Mouse (Mus musculus): ENCODE measurements around the gene Zfp710. TPM values are rescaled to one million over a fixed set of nuclear protein-coding genes. Genes with fewer than 3 reads are reported as not detected.

Gene Zfp710
- polyA plus RNA-seq, 1 experiment, result 7.7 TPM

DNA sequence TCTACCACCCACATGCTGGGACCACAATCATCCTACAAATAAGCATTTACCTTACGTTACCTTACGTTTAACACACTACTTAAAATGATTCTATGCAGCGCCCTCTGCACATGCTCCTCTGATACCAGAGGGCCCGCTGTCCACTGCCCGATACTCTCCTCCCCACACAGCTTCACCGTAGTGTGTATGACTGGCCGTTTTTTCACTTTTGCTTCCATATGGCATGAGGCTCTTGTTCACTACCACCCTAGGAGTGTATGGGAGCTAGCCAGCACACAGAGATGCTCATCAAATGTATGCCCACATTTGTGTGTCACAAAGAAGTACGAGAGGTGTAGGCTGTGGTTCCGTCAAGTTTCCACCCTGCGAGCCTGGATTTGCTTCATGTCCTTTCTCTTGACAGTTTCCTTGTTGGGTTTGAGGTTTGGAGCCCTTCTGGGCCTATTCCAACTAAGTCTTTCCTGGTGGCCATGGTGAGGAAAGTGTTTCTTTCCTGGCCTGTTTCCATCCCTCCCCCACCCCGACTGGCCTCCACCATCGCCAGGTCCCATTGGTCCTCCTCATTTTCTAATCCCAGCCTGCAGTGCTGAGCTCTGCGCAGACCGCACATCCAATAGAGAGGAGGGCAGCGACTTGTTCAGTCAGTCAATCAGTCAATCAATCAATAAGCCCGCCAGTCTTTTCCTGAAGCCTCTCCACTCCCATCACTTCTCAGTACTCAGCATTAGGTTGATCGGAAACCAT lies 37.6 kb downstream of the Zfp710 start:
- Histone ChIP-seq H3K4me1 (ENCODE audit: control insufficient read depth, insufficient read depth, low read length) (no peaks in the 10 kb centered on the region), H3K27ac (ENCODE audit: insufficient read depth, low read length) (no peak overlapping the region), H3K4me3 (ENCODE audit: insufficient read depth, low read length) (no peak overlapping the region)

DNA sequence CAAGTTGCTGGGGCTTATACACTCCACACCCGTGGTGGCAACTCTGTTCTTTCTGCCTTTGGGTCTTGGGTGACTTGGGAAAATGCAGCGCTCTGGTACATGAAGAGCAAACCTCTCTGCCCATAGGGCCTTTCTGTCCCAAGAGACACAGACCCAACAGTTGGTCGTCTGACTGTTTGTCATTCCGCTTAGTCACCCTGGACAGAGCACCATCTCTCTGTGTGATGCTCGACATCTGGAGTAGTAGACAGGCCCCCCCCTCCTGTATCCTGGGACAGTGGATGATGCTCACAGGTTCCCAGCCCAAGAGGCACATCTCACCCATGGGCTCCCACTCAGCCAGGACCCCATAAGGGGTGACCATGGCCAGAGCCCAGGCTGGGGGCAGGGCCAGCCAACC lies 38.6 kb downstream of the Zfp710 start:
- TF ChIP-seq POLR2A (IDR thresholded peaks at IDR 0.05; ENCODE audit: low read depth, low read length), result no peak
- TF ChIP-seq CTCF (IDR thresholded peaks at IDR 0.05; ENCODE audit: borderline replicate concordance, insufficient read depth, low read length), result no peak
- H3K4me1 ChIP-seq (ENCODE audit: control insufficient read depth, insufficient read depth, low read length), result no peaks in the 10 kb centered on the region
- no peak overlapping the region for H3K4me3 ChIP-seq (ENCODE audit: insufficient read depth, low read length)
- H3K27ac ChIP-seq (ENCODE audit: insufficient read depth, low read length), result no peak overlapping the region

More for the DNA sequence above, 37.6 kb downstream of the Zfp710 start:
- TF ChIP-seq CTCF (IDR thresholded peaks at IDR 0.05; ENCODE audit: borderline replicate concordance, insufficient read depth, low read length) (no peak), POLR2A (IDR thresholded peaks at IDR 0.05; ENCODE audit: low read depth, low read length) (no peak)

GRCm38 (mm10) chr7:80063902-80064736 lies 39.5 kb downstream of the Zfp710 start:
- H3K4me1 ChIP-seq (ENCODE audit: control insufficient read depth, insufficient read depth, low read length), result 0 out of 2 replicates have a peak, but pooled peaks cover under 1% of the 10 kb centered on the region
- no peak for TF ChIP-seq POLR2A (IDR thresholded peaks at IDR 0.05; ENCODE audit: low read depth, low read length)
- H3K4me3 ChIP-seq (ENCODE audit: insufficient read depth, low read length), result no peak overlapping the region
- H3K27ac ChIP-seq (ENCODE audit: insufficient read depth, low read length), result no peak overlapping the region

DNA sequence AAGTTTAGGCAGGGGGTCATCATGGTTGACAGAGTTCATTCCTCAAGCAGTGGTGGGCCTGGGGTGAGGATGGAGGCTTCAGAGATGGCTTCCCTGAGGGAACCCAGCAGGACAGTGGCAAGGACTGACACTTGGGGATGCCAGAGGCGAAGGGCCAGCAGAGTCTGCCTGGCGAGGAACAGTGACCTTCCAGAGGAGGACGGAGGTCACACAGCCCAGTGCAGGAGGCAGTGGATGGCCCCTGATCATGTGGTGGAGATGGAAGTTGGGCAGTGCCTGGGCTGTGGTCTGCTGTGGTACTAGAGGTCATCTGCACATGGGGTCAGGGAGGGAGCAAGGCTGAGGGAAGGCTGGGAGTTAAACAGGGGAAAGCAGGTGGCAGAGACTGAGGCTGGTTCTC lies 40.6 kb downstream of the Zfp710 start:
- Histone ChIP-seq H3K4me3 (ENCODE audit: insufficient read depth, low read length) (no peak overlapping the region), H3K4me1 (ENCODE audit: control insufficient read depth, insufficient read depth, low read length) (peaks cover 6% of the 10 kb centered on the region; the same call in 1 of the 2 replicates), H3K27ac (ENCODE audit: insufficient read depth, low read length) (no peak overlapping the region)
- TF ChIP-seq POLR2A (IDR thresholded peaks at IDR 0.05; ENCODE audit: low read depth, low read length) (no peak), CTCF (IDR thresholded peaks at IDR 0.05; ENCODE audit: borderline replicate concordance, insufficient read depth, low read length) (no peak)

DNA sequence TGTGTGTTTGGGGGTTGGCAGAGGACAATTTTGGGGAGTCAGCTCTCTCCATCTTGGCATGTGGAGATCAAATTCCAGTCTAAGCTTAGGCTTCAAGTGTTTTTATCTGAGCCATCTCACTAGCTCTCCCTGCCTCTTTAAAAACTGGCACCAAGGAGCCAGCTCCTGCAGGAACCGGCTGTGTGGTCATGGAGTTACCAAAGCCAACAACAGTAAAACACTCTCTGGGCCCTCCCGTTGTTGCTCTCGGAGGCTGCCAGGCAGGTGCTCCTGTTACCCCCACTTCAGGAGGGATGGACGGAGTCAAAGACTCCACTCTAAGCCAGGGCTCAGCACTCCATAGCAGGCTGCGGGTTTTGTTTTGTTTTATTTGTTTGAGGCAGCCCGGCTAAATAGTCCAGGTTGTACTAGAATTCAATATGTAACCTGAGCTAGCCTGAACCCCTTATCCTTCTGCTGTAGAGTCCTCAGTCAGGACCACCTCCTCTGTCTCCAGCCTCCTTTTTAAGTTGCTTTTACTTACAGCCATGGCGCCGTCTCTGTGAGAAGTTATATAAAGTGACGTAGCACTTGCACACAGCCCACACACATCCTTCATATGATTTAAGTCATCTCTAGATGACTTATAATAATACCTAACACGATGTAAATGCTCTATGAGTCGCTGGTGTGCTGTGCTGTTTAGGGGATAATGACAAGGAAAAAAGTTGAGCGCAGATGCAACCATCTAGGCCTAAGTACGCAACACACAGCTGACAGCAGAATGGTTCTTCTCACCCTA lies 42.3 kb downstream of the Zfp710 start:
- no peak overlapping the region for H3K4me3 ChIP-seq (ENCODE audit: insufficient read depth, low read length)
- H3K4me1 ChIP-seq (ENCODE audit: control insufficient read depth, insufficient read depth, low read length), result peaks cover 6% of the 10 kb centered on the region; the same call in 1 of the 2 replicates
- no peak for TF ChIP-seq POLR2A (IDR thresholded peaks at IDR 0.05; ENCODE audit: low read depth, low read length)
- TF ChIP-seq CTCF (IDR thresholded peaks at IDR 0.05; ENCODE audit: borderline replicate concordance, insufficient read depth, low read length), result no peak
- H3K27ac ChIP-seq (ENCODE audit: insufficient read depth, low read length), result no peak overlapping the region

DNA sequence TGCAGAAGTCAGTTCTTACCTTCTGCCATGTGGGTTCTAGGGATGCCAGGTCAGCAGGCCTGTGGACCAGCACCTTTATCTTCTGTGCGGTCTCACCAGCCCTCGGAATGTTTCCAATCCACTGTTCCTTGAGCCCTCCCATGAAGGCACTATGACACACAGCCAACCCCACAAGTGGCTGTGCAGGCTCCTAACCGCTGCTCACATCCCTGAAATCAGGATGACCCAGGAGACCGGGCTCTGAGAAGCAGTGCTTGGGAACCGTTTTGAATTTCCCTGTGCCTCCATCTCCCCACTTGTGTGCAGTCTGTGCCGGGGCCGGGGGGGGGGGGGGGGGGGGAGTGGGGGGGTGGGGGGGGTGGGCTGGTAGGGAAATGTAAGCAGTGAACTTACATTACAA lies 43.7 kb downstream of the Zfp710 start:
- peaks cover 6% of the 10 kb centered on the region; the same call in 1 of the 2 replicates for H3K4me1 ChIP-seq (ENCODE audit: control insufficient read depth, insufficient read depth, low read length)
- no peak overlapping the region for H3K27ac ChIP-seq (ENCODE audit: insufficient read depth, low read length)
- TF ChIP-seq POLR2A (IDR thresholded peaks at IDR 0.05; ENCODE audit: low read depth, low read length) (no peak), CTCF (IDR thresholded peaks at IDR 0.05; ENCODE audit: borderline replicate concordance, insufficient read depth, low read length) (no peak)
- H3K4me3 ChIP-seq (ENCODE audit: insufficient read depth, low read length), result no peak overlapping the region

DNA sequence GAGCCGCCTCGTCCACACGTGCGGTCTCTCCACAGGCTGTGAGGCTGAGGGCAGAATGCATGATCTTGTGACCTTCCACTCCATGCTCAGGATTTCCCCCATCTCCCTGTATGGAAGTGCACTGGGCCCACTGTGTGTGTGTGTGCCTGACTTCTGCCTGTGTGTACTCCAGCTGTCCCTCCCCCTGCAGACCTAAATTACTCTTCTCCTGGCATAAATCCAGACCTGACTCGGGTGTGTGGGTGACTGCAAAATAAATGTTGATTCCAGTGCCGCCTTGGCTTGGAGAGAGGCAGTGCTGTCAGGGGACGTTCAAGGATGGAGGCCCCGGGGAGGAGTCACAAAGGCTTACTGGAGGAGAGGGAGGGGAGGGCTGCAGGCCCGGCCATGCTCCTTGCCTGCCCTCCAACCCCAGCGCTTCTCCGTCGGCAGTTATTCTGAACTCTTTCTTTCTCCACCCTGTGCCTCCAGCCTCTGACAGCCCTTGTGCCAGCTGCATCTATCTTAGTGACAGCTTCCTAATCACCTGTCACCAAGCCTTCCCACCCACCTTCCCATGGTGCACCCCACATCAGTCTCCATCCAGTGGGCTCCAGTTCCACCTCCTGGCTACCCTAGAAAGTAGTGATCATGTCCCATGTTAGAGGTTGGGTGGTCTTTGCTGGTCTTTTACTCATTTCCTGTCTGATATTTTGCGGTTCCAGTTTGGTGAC lies 45.2 kb downstream of the Zfp710 start:
- TF ChIP-seq CTCF (IDR thresholded peaks at IDR 0.05; ENCODE audit: borderline replicate concordance, insufficient read depth, low read length) (no peak), POLR2A (IDR thresholded peaks at IDR 0.05; ENCODE audit: low read depth, low read length) (no peak)
- Histone ChIP-seq H3K4me1 (ENCODE audit: control insufficient read depth, insufficient read depth, low read length) (peaks cover 6% of the 10 kb centered on the region; the same call in 1 of the 2 replicates), H3K4me3 (ENCODE audit: insufficient read depth, low read length) (no peak overlapping the region), H3K27ac (ENCODE audit: insufficient read depth, low read length) (no peak overlapping the region)

GRCm38 (mm10) chr7:80071209-80071608 lies 46.6 kb downstream of the Zfp710 start:
- H3K27ac ChIP-seq (ENCODE audit: insufficient read depth, low read length), result no peak overlapping the region
- no peak overlapping the region for H3K4me3 ChIP-seq (ENCODE audit: insufficient read depth, low read length)
- peaks cover 6% of the 10 kb centered on the region; the same call in 1 of the 2 replicates for H3K4me1 ChIP-seq (ENCODE audit: control insufficient read depth, insufficient read depth, low read length)
- no peak for TF ChIP-seq POLR2A (IDR thresholded peaks at IDR 0.05; ENCODE audit: low read depth, low read length)
- no peak for TF ChIP-seq CTCF (IDR thresholded peaks at IDR 0.05; ENCODE audit: borderline replicate concordance, insufficient read depth, low read length)

DNA sequence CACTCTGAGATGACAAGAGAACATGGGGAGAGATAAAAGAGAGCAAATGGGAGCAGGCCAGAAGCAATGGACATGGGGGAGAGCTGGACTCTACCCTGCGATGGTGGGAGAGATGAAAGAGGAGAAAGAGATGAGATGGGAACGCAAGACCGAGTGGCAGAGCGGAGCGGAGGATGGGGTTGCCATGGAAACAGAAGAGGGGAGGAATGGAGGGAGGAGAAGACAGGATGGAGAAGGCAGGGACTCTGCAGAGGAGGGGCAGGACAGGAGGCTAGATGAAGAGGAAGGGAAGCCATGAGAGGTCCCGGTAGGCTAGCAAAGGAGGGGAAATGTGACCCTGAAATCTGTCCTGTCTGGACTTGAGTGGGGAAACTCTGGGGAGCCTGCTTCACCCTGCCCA lies 47.7 kb downstream of the Zfp710 start:
- Histone ChIP-seq H3K4me3 (ENCODE audit: insufficient read depth, low read length) (no peak overlapping the region), H3K27ac (ENCODE audit: insufficient read depth, low read length) (no peak overlapping the region), H3K4me1 (ENCODE audit: control insufficient read depth, insufficient read depth, low read length) (peaks cover 6% of the 10 kb centered on the region; the same call in 1 of the 2 replicates)
- TF ChIP-seq POLR2A (IDR thresholded peaks at IDR 0.05; ENCODE audit: low read depth, low read length), result no peak
- no peak for TF ChIP-seq CTCF (IDR thresholded peaks at IDR 0.05; ENCODE audit: borderline replicate concordance, insufficient read depth, low read length)
